Mouse (Mus musculus): Measurements from ENCODE around the gene Kdr. TPM values are rescaled to one million over a fixed set of nuclear protein-coding genes. Genes with fewer than 3 reads are reported as not detected.

Gene Kdr
- polyA plus RNA-seq, 1 experiment from 2014 or later, result 23.0 TPM

- WGBS, result 55% methylated on average over 6 of the region's 6 CpGs
- no peak overlapping the region for H3K4me3 ChIP-seq (replicated peaks)
- no peak for ATAC-seq (ENCODE audit: insufficient read depth, low FRiP score, low read depth)
- no peaks in the 10 kb centered on the region for H3K36me3 ChIP-seq
- no peaks in the 10 kb centered on the region for H3K27me3 ChIP-seq (replicated peaks)
- no peak overlapping the region for H3K27ac ChIP-seq
- no peaks in the 10 kb centered on the region for H3K9me3 ChIP-seq
- no peaks in the 10 kb centered on the region for H3K4me1 ChIP-seq
- no peak overlapping the region for H3K9ac ChIP-seq
- H3K4me2 ChIP-seq, result no peak overlapping the region
These were observed 85.2 kb downstream of the Kdr start for GRCm38 (mm10) chr5:75892956-75893471.

Small RNA genes lying within 50 kb of the gene (microRNA-seq; reads per million reads assigned to microRNA genes)
- not detected for gene Gm25374

Other genes starting within 250 kb of the Kdr start
- gene Srd5a3, start 161.8 kb upstream of the Kdr start, polyA plus RNA-seq (2015; fragmentation: Nextera tagmentation; extraction: Ambion mirVana), result 38.0 and 41.1 TPM in 2 replicates
- gene Tmem165, start 205.4 kb upstream of the Kdr start, polyA plus RNA-seq (2015; fragmentation: Nextera tagmentation; extraction: Ambion mirVana), result 98.1 and 99.0 TPM in 2 replicates

Data from stomach, embryonic 15.5 days (tissue).